Mouse (Mus musculus) spleen, postnatal 36 days (tissue): ENCODE results near the gene Ncoa5.

ENCODE experiments used
- DNase-seq, 2 experiments: peaks; one replicate each; pipeline ENCODE4 v3.0.0; 2022; ENCODE audit warnings: low spot score in 2 of 2, mixed read lengths in 1 of 2

The Ncoa5 gene

DNA sequence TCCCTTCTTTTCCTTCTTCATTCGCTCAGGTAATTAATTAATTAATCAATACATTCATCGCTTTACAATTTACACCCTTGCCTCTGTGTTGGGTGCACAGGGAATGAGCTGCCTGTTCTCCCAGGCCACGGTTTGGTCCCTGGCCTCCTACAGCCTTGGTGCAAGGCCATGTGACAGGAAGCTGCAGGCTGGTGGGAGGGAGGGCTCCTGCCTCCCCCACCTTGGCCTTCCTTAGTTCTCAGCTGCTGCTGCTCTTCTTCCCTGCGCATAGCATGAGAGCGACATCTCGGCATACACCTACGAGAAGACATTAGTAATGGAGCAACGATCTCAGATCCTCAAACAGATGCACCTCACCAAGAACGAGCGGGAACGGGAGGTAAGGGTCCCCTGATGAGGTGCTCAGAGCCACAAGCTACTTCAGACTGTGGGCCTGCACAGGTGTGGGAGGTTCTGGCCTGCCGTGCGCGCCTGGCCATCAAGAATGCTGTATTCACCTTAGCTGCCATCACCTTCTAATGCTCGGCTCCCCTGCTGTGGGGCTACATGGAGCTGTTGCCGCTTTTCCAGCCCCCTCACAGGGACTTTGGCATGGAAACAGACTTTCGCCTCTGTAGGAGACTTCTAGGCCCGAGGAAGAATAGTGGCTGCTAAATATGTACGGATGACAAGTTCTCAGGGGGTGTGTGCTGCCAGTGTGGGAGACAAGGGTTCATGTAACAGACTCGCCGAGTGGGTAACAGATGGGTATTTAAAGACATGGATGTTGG is 39.8 kb downstream of the Ncoa5 start:
- no peak for DNase-seq

DNA sequence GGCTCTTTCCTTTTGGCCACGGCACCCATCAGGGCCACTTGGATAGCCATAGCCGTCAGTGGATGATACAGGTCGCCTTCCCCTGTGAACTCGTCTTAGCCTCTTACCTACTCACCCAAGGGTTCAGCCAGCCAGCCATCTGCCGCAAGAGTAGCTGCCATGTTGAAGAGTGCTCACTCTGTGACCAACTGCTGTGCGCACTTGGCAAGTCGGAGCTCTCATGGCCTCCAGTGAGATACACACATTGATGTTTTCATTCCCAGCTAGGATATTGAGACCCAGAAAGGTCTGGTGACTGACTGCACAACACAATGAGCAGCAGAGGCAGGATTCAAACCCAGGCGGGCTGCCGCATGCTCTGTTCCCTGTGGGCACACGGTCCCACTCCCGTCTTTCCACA is 40.5 kb downstream of the Ncoa5 start:
- DNase-seq: no peak

DNA sequence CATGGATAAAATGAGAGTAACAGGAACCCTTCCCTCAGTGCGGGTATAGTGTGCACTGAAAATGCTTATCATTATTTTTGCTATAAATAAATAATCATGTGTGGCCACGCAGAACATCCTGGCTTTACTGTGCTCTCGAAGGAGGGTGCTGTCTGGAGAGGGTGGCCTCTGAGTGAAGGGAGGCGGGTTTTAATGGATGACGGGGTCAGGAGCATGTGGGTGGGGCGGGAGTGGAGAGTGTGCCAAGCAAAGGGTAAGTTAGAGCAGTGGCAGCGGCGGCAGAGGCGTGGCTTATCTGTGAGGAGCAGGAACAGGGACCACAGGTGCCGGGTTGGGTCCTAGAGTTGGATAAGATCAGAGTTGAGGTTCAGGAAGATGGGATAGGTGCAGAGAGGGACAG is 42.9 kb downstream of the Ncoa5 start:
- DNase-seq: no peak

- no peak for DNase-seq
Measured at GRCm38 (mm10) chr2:164991111-164991510, 43.6 kb downstream of the Ncoa5 start.

- no peak for DNase-seq
Measured at GRCm38 (mm10) chr2:164988777-164989176, 45.9 kb downstream of the Ncoa5 start.

DNA sequence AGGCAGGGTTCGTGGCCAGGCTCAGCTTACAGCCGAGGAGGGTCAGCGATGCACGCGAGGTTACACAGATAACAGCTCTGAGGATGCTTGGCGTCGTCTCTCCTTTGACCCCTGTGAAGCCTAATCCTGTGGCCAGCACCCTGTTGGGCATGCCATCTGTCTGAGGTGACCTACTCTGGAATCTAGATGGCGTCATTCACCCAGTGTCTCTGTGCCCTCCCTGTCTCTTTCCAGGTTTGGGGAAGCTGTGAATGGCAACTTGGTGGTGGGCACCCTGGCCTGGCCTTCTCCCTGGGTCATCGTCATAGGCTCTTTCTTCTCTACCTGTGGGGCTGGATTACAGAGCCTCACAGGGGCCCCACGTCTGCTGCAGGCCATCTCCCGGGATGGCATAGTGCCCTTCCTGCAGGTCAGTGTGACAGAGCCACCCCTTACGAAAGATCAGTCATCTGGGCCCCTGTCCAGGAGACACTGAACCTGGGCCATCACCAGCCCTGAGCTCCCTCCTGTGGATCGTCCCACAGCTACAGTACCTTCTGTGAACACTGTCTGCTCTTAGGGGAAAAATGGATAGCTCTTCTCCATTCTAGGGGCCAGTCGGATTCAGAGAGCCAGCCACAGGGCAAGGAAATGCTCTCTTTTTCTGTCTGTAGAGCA is 48.2 kb downstream of the Ncoa5 start:
- no peak for DNase-seq

GRCm38 (mm10) chr2:164985962-164986361 is 48.7 kb downstream of the Ncoa5 start:
- DNase-seq: no peak

DNA sequence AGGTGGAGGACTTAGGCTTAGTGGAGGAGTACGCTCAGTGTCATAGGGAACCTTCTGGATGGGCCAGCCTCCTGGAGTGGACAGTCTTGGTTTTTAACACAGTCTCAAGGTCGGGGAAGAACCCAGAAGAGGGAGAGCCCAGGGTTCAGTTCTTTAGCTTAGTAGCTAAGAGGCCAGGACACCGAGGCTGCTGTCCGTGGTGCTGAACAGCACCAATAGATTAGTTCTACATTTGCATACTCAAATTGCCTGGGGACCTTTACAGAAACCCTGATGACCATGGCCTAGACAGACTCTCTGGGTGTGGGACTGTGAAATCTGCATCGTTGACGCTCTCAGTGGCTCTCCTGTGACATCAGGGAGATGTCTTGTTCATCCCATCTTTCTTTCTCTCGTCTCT is 54.9 kb downstream of the Ncoa5 start:
- DNase-seq: no peak

- DNase-seq: no peak
Measured at GRCm38 (mm10) chr2:164975611-164976010, 59.1 kb downstream of the Ncoa5 start.

GRCm38 (mm10) chr2:164972646-164973045 is 62.0 kb downstream of the Ncoa5 start:
- no peak for DNase-seq

- no peak for DNase-seq
Measured at GRCm38 (mm10) chr2:164970631-164971196, 64.0 kb downstream of the Ncoa5 start.

DNA sequence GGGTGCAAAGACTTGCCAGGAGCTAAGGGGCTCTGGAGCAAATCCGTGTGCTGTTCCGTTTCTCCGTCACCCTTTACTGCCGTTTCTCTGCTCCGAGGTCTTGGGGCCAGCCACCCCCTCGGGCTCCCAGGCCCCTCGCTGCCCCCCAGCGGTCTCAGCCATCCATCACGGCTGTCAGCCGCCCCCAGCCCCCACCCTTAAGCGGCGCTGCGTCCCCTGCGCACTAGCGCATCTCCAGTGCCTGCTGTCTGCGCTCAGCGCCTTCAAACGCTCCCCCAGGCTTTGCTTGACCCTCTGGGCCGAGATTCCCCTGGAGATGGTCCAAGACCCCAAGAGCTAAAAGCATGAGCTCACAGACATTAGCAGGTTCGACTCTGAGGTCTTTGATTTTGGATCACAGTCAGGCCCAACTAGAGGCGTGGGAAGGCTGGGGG is 65.3 kb downstream of the Ncoa5 start:
- no peak for DNase-seq

- DNase-seq: no peak
Measured at GRCm38 (mm10) chr2:164968451-164968851, 66.2 kb downstream of the Ncoa5 start.

DNA sequence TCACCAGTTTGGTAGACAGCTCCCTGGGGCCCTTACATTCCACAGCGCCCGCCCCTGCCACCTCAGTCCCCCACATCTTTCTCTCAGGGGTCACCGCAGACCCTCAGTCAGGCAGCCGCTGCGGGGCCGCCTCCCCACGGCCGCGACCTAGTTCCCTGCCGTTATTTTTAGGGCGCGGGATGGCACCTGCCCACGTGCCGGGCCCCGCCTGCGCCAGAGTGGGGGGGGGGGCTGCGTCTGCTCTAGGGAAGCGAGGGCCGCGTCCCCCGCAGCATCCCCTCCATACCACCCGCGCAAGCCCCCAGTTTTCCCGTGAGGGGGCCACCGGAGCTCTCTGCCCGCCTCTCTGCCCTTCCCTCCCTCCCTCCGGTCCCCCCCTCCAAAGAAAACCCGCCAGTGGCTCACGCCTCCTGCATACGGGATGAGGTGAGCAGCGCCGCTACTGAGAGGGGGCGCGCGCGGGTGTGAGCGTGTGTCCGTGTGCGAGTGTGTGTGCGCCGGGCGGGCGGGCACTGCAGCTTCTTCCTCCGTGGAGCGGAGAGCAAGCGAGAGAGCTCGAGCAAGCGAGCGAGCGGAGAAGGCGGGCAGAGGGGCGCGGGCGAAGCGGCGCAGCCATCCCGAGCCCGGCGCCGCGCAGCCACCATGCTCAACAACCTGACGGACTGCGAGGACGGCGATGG is 66.8 kb downstream of the Ncoa5 start:
- no peak for DNase-seq

GRCm38 (mm10) chr2:164967193-164967592 is 67.5 kb downstream of the Ncoa5 start:
- DNase-seq: no peak

DNA sequence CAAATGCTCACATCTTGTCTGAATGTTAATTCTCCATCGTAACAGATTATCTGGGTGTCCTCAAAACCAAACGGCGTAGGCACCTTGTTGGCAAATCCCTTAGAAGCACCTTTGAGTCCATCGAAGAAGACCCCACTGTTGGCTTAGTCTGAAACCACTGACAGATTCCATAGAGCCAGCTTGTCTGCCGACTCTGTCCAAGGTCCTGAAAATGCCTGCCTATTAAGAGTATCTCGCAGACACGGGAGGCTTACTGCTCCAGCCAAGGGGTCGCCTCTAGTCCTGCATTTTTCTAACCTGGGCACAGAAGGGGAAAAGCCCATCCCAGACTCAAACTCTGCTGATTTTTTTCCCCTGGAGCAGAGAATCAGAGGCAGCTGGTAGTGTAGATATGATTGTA is 68.3 kb downstream of the Ncoa5 start:
- DNase-seq: no peak

- no peak for DNase-seq
Measured at GRCm38 (mm10) chr2:164964981-164965380, 69.7 kb downstream of the Ncoa5 start.

- no peak for DNase-seq
Measured at GRCm38 (mm10) chr2:164964242-164964894, 70.3 kb downstream of the Ncoa5 start.

GRCm38 (mm10) chr2:164962183-164962580 is 72.5 kb downstream of the Ncoa5 start:
- no peak for DNase-seq

DNA sequence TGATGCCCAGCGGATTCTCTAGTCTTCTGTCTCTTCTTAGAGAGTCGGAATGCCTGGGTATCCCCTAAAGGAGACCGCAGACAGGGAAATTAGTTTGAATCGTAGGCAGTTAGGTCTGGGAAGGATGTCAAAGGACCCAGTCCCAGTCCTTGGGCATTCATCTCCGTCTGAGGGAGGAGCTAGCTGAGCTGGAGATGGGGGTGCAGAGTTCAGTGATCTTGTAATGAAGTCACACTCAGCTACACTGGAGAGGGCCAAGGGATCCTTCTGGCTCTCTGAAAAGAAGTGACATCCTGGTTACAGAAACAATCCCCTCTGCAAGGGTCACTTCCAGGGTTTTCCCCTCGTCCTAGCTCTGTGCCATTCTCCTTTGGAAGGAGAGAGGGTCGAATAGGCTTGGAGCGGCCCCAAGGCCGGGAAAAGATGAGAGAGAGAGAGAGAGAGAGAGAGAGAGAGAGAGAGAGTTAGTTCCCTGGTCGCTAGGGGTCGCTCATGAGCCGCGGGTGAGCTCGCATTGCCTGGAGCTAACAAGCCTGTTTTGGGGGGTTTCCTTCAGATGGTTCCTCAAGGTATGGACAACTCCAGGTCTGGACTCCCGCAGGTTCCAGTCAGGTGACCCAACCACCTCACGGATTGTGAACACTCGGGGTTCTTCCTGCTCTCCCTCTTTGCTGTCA is 73.0 kb downstream of the Ncoa5 start:
- peak; percentile 36 to 40 for DNase-seq

DNA sequence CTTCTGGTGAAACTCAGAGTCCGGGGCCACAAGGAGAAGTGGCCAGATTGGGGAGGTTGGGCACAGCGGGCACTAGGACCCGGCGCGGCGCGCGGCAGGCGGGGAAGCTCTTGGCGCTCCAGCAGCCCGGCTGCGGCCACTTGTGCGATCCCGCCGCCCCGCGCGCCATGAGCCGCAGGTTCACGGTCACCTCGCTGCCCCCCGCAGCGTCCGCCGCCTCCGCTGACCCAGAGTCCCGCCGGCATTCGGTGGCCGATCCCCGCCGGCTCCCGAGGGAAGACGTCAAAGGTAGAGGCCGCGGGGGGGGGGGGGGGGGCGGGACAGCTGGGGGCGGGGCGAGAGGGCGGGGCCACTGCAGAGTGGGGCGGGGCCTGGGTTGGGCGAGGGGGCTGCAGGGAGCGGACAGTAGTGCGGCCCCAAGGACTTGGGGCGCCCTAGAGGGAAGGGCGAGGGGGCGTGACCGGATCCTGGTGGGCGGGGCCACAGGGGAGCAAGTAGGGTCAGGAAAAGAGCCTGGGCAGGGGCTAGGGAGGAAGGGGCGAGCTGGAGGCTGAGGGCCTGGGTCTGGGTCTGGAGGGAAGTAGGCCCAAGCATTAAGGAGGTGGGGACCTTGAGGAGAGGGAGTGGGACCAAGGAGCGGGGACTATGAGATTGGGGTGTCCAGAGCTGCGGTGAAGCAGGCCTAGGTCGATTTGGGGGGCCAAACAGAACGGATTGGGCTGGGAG is 73.8 kb downstream of the Ncoa5 start, which contains the start of gene Slc12a5:
TSS of gene Slc12a5 (plus strand) at position 87 of the 726 bp plus-strand sequence.
- peak; percentile 34 to 39 for DNase-seq
